Mouse (Mus musculus) heart, adult 8-10 months (tissue): ENCODE measurements around the gene Vwa1. TPM values are rescaled to one million over a fixed set of nuclear protein-coding genes. Genes with fewer than 3 reads are reported as not detected.

Experiments
- DNase-seq: peaks from one replicate; pipeline ENCODE4 v3.0.0; 2022; ENCODE audit warnings: low spot score
- total RNA-seq, 4 experiments: library from RNA; stranded (reverse); gene quantifications; 2 replicates each; pipeline ENCODE4 v1.2.4; 2022

Vwa1 gene
- total RNA-seq, 4 experiments from 2014 or later = 5.6 to 9.8 (median 8.1) TPM

DNA sequence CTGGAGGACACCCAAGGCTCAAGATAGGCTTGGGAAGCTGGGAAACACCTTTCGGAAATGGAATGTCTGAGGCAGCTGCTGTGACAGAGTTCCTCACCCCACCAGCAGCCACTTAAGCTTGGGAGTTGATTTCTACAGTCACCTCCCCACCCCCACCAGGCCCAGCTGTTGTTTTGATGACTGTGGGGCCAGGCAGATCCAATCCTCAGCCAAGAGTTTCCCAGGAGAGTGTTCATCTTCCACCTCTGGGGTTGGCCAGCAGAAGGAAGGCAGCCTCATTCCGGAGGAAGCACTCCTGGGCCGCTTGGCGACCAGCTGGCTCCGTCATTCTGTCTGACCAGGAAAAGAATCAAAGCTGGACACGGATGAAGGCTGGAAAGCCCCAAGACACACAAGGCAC, 6.4 kb upstream of the Vwa1 start:
- DNase-seq = peak; percentile 88

DNA sequence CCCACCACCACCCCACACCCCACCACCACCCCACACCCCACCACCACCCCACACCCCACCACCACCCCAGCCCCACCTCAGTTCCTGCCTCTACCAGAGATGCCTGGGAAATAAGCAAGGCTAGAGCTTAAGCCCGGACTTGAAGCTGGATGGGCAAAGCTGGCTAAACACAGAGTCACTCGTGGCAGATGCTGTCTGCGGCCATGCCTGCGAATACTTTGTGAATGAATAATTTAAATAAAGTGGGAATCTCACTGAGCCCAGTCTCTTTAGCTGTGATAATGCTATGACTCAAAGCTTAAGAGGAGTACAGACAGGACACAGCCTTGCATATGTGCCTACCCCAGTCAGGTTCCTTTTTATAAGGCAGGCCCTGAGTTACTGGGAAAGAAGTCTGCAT, 5.0 kb upstream of the Vwa1 start:
- DNase-seq = no peak

DNA sequence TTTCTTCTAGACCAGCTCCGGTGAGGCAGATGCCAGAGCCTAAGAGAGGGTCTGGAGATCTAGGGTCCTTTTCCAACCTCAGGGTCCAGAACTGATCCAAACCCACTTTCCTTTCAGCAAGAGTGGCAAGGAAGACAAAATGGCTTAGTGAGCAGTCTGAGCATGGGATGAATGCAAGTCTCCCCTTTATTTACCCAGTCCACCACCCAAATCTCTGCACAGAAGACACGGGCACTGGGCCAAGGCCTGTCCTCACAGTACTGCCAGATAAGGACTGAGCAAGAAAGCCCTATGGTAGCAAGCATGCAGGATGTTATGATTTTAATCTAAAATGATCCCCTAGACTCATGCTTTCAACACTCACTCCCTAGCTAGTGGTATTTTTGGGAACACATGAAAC, 3.3 kb upstream of the Vwa1 start:
- DNase-seq = no peak

DNA sequence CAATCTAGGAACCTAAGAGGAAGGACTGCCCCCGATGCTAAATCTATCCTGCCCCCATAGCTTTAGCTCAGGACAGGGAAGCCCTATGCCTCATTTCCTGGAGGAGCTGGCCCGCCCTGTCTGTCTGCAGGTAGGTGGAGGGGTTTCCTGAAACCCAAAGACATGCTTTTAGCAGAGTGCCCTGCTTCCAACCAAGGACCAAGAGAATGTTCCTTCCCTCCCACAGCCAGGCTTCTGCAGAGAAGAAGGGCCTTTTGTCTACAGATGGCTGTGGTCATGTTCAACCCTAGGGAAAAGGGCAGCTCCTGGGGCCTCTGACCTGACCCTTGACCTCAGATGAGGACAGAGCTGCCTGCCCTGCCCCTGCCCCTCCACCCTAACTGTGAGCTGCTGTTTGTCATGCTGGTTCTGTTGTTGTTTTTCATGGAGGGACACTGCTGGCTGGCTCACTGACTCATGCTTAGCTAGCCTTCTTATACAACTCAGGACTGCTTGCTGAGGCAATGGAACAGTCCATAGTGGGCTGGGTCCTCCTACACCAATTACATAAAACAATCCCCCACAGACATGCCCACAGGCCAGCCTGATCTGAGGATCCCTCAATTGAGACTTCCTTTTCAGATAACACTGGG, 2.3 kb upstream of the Vwa1 start:
- DNase-seq = no peak

DNA sequence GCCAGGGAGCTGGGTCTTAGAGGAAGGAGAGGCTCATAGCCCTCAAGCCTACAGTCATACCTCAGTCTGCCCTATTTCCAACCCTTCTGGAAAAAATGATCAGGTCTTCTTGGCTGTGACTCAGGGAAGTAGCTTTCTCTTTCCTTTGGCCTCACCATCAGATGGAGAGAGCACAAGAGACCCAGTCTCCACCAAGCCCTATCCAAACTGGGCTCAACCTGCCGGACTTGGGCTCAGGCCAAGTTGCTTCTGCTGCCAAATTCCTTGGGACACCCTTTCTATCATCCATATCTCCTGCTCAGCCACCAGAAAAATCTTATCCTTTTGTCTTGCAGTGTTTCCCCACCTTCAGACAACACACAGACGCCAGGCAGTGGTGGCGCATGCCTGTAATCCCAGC, 1.4 kb upstream of the Vwa1 start:
- peak; percentile 56 for DNase-seq

DNA sequence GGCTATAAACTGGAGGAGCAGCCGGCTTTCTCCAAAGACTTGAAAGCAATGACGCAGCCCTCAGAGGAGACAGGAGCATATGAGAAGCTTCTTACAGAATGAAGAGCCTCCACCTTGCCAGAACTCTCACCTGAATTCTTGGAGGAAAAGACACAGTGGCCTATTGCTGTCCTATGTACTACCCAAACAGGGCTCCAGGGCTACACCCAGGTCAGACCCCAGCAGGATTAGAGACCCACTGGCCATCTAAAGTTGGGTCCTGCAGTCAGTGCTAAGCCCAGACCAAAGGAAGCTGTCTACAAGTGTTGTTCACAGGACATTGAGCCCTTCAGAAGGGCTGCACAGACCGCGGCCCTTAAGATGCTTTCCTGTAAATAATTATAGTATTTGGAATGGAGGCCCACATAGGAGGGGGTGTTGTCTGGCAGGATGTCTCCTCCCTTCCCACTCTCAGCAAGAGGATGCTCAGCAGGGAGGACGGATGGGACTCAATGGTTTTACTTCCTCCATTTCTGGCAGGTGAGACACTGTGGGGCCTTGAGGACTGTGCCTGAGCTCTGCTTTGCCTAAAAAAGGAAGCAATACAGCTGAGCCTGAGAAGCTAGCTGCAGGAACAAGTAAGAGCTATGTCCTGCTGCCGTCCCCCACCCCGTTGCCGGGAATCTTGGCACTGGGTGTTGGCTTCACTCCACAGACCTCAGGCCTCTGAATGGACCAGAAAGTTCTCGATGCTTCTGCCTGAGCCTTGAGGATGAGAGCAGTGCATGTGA, 658 bp upstream of the Vwa1 start:
- peak; percentile 90 for DNase-seq

DNA sequence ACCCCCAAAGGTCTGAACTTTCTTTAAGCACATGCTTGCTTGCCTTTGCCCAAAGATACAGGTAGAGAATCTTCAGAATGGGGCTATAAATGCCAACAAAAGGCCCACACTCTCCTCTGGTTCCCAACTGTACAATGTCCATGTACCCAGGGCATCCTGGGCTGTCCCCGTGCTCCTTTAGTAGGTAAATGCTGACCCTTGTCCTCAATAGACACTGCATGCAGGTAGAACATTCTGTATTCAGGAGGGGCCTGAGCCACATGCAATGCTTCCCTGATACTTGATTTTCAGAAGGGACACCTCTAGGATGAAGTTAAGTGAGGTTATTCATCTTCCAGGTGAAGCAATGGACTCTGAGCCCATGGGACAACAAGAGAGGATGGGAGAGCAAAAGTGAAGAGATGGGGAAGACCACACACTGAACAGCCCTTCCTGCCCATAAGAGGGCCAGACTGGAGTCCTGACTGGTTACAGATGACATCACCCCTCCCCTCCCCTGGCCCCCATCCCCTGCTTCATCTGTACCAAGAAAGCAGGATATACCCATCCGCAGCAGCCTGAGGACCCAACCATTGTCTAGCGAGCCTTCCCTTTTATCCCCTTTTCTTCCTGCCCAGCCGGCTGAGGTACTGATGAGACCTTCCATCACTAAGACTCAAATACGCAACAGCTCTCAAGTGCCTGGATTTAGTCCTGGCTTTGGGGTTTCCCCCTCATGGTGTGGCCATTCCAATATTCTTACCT, 991 bp downstream of the Vwa1 start:
- no peak for DNase-seq

DNA sequence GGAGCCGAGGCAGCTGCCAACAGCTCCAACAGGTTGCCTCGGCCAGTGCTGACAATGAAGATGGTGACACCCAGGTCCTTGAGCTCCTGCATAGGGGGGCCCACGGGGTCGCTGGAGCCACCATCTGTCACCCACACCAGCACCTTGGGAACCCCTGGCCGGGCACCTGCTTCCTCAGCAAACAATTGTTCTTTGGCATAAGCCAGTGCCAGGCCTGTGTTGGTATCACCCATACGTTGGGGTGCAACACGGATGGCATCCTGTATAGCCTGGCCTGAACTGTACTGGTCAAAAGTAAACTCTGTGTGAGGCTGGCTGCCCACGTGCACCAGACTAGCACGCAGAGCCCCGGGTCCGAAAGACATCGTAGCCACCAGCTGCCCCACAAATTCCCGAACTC, 1.7 kb downstream of the Vwa1 start:
- no peak for DNase-seq

DNA sequence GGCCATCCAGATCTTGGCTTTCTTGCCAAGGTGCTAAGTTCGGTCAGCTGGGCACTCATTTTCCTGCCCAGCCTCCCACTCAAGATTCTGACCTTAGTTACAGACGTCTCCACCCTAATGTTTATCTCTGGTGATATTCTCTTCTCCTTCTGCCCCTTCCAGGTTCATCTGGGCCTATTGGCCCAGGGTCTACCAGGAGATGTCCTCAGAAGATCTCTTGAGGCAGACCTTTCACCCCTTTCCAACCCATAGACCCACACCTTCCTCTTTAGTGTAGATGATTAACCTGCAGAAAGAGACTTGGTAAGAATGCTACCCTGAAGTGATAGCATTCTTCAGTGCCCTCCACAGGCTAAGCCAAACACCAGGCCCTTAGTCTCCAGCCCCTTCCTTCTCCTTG, 2.8 kb downstream of the Vwa1 start:
- DNase-seq = no peak

DNA sequence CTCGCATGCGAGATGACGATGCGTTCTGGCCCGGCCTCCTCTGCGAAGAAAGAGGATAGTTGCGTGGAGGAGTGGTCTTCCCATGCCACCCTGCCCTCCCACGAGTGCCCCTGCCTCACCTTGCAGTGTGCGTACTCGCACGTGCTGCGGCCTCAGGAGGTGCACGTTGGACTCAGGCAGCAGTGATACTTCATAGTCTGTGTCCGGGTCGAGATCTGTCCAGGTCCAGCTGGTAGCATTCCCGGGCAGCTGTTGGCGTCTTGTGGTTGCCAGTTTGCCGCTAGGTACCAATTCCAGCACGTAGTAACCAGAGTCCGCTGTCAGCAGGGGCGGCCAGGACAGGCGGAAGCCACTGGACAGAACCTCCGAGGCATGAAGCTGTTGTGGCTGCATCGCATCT, 3.9 kb downstream of the Vwa1 start:
- no peak for DNase-seq

DNA sequence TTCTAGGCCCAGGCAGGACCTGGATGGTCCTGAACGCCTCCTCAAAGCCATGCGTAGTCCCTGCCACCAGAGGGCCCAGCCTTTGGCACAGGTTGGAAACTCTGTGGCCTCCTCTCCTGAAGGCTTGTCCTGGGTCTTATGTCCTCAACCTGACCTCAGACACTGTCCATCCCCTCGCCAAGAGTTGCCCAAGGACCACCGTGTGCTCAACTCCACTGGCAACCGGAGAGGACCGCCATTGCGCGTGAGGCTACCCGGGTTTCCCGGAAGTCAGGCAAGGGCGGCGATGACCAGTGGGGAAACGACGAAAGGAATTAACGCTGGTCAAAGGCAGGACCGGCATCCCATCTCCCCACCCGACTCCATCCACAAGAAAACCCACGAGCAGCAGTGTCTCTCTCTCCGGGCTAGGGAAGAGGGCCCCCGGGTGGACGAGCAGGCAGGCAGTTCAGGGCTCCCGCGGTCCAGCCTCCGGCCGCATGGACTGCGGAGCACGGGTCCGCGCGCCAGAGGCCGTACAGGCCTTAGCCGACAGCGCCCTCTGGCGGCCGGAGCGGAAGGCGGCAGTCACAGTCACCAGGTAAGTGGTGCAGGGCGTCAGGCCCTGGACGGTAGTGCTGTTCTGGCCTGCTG, 4.5 kb downstream of the Vwa1 start:
- DNase-seq = peak; percentile 88

DNA sequence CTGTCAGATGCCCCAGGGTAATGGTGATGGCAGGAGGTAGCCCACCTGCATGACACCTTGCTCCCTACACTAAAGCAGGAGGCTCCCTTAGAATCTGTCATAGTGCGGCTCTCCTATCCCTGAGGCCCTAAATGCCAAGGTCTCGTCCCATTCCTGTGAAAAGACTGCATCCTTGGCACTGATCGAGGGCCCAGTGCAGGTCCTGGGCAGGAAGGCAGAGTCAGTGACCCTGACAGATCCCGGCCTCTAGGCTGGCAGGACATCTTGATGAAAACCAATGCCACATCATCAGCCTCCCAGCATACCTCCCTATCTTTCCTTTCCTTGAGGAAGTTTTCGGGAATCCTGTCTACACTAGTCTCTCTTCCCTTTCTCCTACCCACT, 5.0 kb downstream of the Vwa1 start:
- DNase-seq = no peak

DNA sequence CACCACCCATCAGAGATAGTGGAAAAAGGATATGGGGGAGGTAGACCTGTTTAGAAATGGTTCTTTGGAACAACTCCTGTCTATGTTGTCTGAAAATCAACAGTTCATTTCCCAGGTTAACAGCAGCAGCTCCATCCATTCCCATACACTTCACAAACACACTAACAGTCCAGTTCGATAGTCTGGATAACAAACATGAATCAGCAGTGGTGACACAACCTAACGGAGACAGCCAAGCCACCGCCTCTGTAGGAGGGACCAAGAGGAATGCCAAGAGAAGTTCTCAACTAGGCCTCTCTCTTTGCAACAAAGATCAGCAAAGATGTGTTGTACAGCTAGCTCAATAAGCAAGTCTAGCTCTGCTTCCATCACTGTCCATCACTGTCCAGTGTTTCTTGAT, 12.1 kb downstream of the Vwa1 start:
- no peak for DNase-seq

DNA sequence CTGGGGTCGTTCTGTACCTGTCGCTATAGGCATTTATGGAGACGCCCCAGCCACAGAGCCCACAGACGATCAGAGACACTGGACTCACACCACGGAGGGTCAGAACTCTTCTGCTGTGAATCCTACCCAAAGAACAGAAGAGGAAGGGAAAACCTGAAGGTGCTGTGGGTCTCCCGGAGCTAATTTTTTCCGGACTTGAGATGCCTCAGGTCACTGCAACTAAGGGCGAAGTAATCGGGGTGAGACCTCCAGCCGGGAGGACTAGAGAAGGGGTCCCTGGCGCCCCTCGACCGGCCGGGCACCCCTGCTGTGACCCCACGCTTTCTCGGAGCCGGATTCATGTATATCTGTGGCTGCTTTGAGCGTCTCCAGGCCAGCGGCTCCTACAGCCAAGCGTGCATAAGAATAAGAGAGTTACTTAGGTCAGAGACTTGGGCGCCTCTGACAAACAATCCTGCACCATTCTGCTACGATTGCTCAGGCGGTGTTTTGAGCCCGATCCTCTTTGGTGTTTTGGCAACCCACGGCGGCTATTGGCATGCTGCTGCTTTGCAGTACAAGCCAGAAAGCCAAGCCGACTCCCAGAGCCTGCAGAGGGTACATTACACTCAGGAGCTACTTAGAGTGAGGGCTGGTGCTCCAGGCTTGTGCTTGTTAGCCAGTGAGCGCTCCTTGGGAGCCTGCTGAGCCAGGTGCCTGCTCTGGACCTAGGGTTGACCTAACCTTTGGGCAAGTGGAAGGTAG, 13.0 kb downstream of the Vwa1 start:
- no peak for DNase-seq

DNA sequence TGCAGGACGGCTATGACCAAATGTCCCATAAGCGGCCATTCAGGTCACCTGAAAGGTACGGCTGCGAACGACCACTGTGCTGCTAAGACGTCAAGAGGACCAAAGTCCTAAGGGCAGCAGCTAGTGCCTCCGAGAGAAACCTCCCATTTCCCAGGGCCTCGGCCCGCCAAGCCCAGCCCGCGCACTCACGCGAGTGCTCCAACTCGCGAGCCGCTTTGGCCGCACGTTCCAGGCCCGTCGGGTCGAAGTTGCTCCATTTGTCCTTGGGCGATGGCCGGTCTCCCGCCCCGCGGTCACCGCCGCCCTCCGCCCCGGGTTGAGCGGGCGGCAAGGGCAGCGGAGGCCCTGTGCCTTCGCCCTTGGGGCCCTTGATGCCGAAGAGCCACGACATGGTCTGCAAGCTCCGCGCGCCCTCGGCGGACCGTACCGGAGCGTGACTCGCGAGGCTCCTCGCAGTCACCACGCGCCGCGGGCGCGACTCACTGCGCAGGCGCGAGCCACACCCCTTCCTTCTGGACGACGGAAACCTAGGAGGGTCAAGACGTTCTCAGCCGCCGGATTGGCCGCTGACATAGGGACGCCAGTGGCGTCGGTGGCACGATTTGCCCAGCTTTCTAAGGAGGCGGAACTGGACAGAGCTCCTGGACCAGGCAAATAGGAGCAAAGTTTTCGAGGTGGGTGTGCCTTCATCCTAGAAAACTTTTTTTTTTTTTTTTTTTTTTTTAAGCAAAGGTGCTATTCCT, 13.7 kb downstream of the Vwa1 start, which contains the start of gene Atad3a:
Gene Atad3a (minus strand): TSS at position 481 of the 743 bp plus-strand sequence.
- DNase-seq = peak; percentile 98

DNA sequence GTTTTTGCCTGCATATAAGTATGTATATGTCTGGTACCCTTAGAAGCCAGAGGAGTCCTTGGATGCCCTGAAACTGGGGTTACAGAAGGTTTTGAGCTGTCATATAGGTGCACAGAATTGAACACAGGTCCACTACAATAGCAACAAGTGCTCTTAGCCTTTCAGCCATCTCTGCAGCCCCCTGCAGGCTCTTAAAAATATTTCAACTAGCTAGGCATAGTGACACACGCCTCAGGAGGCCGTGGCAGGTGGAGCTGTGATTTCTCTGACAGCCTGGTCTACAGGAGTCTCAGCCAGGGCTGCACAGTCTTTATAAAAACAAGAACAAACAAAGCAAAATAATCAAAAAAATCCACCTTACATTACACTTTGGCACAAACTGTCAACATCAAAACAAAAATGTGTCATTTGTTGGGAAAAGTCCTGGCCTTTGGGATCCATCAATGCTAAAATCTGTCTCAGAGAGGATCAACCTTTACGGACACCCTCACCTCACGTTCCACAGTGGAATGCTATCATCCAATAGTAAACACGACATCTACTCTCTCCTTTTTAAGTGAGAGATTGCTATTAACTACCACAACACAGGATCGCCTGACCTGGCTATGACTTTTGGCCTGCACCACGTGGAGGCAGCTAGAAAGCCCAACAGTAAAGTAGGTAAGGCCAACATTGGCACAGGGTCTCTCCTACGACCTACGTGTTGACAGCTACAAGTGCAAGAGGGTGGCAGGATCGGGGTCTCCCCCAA, 14.5 kb downstream of the Vwa1 start:
- no peak for DNase-seq

DNA sequence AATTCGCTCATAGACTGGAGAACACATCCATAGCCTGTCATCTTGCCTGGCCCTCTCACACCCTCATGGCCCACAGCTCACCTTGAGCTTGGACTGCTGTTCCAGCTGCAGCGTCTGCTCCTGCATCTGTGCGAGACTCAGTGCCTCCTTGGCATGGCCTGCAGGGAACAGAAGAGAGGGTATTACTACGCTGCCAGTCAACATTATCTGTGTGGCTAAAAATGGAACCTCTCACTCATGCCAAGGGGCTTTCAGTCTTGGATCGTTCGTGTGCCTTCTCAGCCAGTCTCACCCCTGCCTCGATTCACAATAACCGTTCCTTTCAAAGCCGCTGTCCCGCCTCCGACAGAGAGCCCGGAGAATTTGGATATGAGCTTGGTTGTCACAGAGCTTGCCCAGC, 17.5 kb downstream of the Vwa1 start:
- no peak for DNase-seq

DNA sequence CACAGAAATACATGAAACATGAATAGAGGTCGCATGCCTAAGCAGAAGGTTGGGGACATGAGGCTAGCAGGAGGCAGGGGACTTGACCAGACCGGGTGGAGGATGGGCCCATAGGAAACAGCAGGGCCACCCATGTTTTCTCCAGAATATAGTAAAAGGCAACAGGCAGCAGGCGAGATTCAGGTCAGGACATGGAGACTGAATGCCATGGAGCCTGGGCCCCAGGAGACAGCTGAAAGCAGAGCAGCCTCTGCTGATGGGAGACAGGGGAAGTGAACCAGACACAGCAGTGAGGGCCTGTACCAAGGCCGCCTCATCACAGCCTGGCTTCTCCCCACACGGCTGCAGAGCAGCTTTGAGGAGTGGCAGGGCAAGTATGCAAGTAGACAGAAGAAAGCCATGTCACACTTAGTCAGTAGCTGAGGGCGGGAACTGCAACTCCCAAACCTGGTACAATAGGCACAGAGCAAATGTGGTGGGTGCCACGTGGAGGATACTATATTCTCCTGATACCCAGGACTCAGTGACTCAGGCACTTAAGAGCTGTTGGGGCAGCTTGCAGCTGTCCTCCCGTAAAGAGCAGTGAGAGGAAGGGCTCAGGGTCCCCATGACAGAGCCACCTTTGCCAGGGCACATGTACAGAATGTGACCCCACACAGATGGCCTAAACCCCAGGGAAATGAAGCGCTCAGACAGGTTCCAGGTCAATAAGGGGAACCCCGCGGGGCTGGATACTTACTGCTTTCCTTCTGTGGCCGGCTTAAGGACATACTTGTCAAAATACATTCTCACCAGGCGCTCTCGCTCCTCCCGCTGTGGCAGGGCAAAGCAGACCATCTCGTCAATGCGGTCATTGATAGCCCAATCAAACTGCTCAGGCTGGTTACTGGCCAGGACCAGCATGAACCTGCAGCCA, 27.7 kb downstream of the Vwa1 start:
- no peak for DNase-seq

DNA sequence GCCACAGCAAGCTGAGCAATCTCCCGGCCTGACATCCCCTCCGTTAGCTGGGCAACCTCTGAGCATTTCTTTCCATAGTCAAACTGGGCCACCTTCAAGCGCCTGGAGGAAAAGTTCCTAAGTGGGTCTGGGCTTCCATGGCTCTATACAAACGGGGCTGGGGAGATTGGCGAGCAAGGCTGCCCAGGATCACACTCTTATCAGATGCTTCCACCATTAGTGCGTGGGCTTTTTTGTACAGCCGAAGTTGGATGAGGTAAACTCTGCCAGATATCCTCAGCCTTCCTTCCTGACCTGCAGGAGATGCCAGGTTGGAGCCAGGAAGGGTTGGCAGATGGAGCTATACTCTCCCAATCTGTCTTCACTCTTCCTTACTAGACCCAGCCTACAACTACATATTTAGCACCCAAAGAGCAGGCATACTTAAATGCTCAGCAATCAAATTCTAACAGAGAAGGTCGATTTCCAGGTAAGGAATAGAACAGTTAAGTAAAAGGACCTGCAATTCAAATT, 28.4 kb downstream of the Vwa1 start:
- DNase-seq = no peak
